Mouse (Mus musculus) thymus, postnatal 4 days (tissue): Measurements from ENCODE around the gene Ccni.

ENCODE experiments used
- DNase-seq: peaks from one replicate; pipeline ENCODE4 v3.0.0; 2021

Gene Ccni

GRCm38 (mm10) chr5:93133445-93134244 is 72.7 kb downstream of the Ccni start:
- no peak for DNase-seq
